Mouse (Mus musculus) heart, postnatal 0 days (tissue): ENCODE data around the gene Pbx3. TPM values are rescaled to one million over a fixed set of nuclear protein-coding genes. Genes with fewer than 3 reads are reported as not detected.

Experiments used
- ATAC-seq: fragments of 200-750 bp; cut with Nextera tagmentation; 2 replicates; pipeline ENCODE4 v1.8.0; 2017; ENCODE audit warnings: low read depth, moderate number of reproducible peaks, moderate library complexity; ENCODE audit not compliant: insufficient read depth
- DNase-seq: peaks from one replicate; pipeline ENCODE4 v3.0.0-alpha.2; 2016; ENCODE audit warnings: low spot score
- H3K27ac ChIP-seq: fragments of 300-500 bp; sonication (generic); 2 replicates; pipeline ENCODE4 v1.5.1; 2014; ENCODE audit warnings: low read depth, mild to moderate bottlenecking
- H3K27me3 ChIP-seq: fragments of 300-500 bp; sonication (generic); 2 replicates; pipeline ENCODE4 v1.6.1; 2014; ENCODE audit warnings: low read length, mixed read lengths; ENCODE audit not compliant: control insufficient read depth, insufficient read depth
- H3K36me3 ChIP-seq: fragments of 300-500 bp; sonication (generic); replicated peaks from 2 replicates; pipeline ENCODE4 v1.6.1; 2014; ENCODE audit warnings: low read length, mixed read lengths; ENCODE audit not compliant: control insufficient read depth, insufficient read depth
- H3K4me1 ChIP-seq: fragments of 300-500 bp; sonication (generic); 2 replicates; pipeline ENCODE4 v1.6.1; 2014; ENCODE audit warnings: antibody characterized with exemption; ENCODE audit not compliant: control insufficient read depth, insufficient read depth
- H3K4me2 ChIP-seq: fragments of 300-500 bp; sonication (generic); 2 replicates; pipeline ENCODE4 v1.6.1; 2014; ENCODE audit warnings: low read depth, mild to moderate bottlenecking, low read length, moderate library complexity
- H3K4me3 ChIP-seq: fragments of 300-500 bp; sonication (generic); 2 replicates; pipeline ENCODE4 v1.5.1; 2014; ENCODE audit warnings: low read depth, low read length
- H3K9ac ChIP-seq: fragments of 300-500 bp; sonication (generic); replicated peaks from 2 replicates; pipeline ENCODE4 v1.6.1; 2014; ENCODE audit warnings: low read depth, low read length, mixed read lengths
- H3K9me3 ChIP-seq: fragments of 300-500 bp; sonication (generic); replicated peaks from 2 replicates; pipeline ENCODE4 v1.6.1; 2016; ENCODE audit warnings: low read length; ENCODE audit not compliant: control insufficient read depth
- CTCF ChIP-seq: IDR thresholded peaks from 2 replicates; pipeline ENCODE4 v1.5.1; 2016; ENCODE audit warnings: antibody characterized with exemption, control low read depth, low read depth
- EP300 ChIP-seq: IDR thresholded peaks from 2 replicates; pipeline ENCODE4 v1.6.1; 2016; ENCODE audit warnings: antibody characterized with exemption, low read depth
- WGBS: fragments of 180-500 bp; shearing (Covaris S2); extraction: QIAGEN DNeasy Blood & Tissue Kit; methylation state at CpG from one replicate; pipeline ENCODE4 v1.1.7; 2014; 5-methylcytosine and 5-hydroxymethylcytosine counted together
- polyA plus RNA-seq: library from polyadenylated mRNA; unstranded; fragments of >200 nt; fragmentation: Nextera tagmentation; extraction: Ambion mirVana; gene quantifications from 2 replicates; pipeline ENCODE4 v1.2.1, GENCODE M21; 2015
- total RNA-seq: library from RNA; depleted of rRNA; stranded (reverse); fragments of >200 nt; gene quantifications from 2 replicates; pipeline ENCODE4 v1.2.3, GENCODE M21; 2014; ENCODE audit warnings: low replicate concordance

Pbx3 gene
- total and polyA plus RNA-seq, 2 experiments from 2014 or later = 11.4 to 34.3 TPM

GRCm38 (mm10) chr2:34193870-34194820, 178.8 kb downstream of the Pbx3 start:
- H3K4me1 ChIP-seq = no peaks in the 10 kb centered on the region
- H3K4me3 ChIP-seq = no peak overlapping the region
- H3K27ac ChIP-seq = no peak overlapping the region
- H3K9me3 ChIP-seq = no peaks in the 10 kb centered on the region
- no peak for DNase-seq
- no peaks in the 10 kb centered on the region for H3K27me3 ChIP-seq
- no peak overlapping the region for H3K4me2 ChIP-seq
- no peaks in the 10 kb centered on the region for H3K36me3 ChIP-seq
- ATAC-seq = no peak
- 66% methylated on average over 8 of the region's 8 CpGs for WGBS
- TF ChIP-seq EP300 (no peak), CTCF (no peak)
- H3K9ac ChIP-seq = no peak overlapping the region

DNA sequence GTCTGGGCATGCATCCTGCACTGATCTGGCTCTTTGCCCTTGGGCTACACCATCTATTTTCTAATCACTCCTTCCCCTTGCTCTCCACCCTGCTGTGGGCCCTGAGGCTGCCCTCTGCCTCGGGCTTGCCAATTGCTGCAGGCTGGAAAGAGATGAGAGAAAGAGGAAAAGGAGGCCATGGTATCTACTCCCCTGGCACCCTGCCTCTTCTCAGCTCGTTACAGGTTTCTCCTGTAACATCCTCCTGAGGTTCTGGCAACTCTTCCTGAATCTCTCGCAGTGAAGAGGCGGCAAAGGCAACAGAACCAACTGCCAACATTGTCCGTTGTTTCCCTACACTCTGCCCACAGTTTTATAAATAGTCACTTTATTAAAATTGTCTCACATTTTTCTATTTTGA, 179.7 kb downstream of the Pbx3 start:
- no peaks in the 10 kb centered on the region for H3K27me3 ChIP-seq
- no peak overlapping the region for H3K4me3 ChIP-seq
- H3K9me3 ChIP-seq = no peaks in the 10 kb centered on the region
- H3K4me2 ChIP-seq = no peak overlapping the region
- no peak overlapping the region for H3K27ac ChIP-seq
- 41% methylated on average over 5 of the region's 5 CpGs for WGBS
- no peaks in the 10 kb centered on the region for H3K36me3 ChIP-seq
- no peak for ATAC-seq
- no peaks in the 10 kb centered on the region for H3K4me1 ChIP-seq
- no peak overlapping the region for H3K9ac ChIP-seq
- no peak for TF ChIP-seq EP300
- TF ChIP-seq CTCF = no peak
- DNase-seq = no peak

DNA sequence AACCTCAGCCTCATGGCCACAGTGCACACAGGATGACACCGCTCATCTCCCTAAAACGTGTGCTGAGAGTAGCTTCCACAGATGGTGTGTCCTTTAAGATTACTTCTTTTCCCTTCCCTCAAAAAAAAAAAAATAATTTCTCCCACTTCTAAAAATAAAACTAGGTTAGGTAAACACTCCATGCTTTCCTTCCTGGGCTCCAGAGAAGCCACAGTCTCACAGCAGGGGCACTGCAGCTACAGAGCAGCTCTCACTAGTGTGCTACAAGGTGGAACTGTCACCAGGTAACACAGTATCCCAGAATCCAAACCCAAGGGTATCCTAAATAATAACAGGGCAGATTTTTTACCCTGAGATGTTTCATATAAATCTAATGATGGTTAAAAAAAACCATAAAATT, 185.6 kb downstream of the Pbx3 start:
- 76% methylated on average over 2 of the region's 2 CpGs for WGBS
- Histone ChIP-seq H3K36me3 (no peaks in the 10 kb centered on the region), H3K4me2 (no peak overlapping the region), H3K9ac (no peak overlapping the region), H3K27ac (no peak overlapping the region), H3K4me3 (no peak overlapping the region), H3K9me3 (no peaks in the 10 kb centered on the region), H3K4me1 (no peaks in the 10 kb centered on the region), H3K27me3 (no peaks in the 10 kb centered on the region)
- DNase-seq (no peak), ATAC-seq (no peak)
- TF ChIP-seq EP300 (no peak), CTCF (no peak)

DNA sequence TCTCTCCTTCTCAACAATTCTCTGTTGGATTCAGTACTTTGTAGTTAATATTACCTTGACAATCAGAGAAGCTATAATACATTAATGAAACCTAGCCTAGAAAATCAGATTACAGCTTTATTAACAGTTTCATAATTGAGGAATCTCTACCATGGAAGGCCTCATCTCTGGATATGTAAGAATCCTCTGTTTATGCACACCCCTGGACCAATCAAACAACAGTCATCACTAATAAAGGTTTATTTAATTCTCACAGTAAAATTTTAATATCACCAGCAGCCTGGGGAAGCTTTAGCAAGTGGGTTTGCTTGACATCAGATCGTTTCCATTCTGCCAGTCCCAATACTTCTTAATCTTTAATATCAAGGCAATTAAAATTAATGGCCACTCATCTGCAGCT, 191.3 kb downstream of the Pbx3 start:
- TF ChIP-seq CTCF (no peak), EP300 (no peak)
- DNase-seq (no peak), ATAC-seq (no peak)
- Histone ChIP-seq H3K4me3 (no peak overlapping the region), H3K27me3 (no peaks in the 10 kb centered on the region), H3K36me3 (peaks cover 7% of the 10 kb centered on the region), H3K4me2 (no peak overlapping the region), H3K9ac (no peak overlapping the region), H3K27ac (no peak overlapping the region), H3K4me1 (no peaks in the 10 kb centered on the region), H3K9me3 (no peaks in the 10 kb centered on the region)
- WGBS = 76% methylated on average over 1 of the region's 1 CpGs

DNA sequence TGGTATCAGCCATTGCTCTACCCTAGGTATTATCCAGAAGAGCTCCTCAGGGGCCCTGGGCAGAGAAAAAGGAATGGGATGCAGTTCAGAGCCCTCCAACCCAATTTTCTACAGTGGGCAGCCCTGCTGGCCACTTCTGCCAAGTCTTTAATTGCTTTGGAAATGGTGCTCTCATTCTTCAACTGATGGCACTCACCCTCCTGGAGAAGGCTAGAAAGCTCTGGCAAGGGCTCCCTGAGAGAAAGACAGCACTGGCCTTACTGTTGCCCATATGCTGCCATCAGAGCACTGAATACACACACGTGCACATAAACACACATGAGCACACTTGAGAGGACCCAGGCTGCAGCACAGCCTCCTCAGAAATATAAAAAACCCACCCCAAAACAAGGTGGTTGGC, 193.6 kb downstream of the Pbx3 start:
- Histone ChIP-seq H3K4me1 (no peaks in the 10 kb centered on the region), H3K36me3 (peaks cover 7% of the 10 kb centered on the region), H3K9ac (no peak overlapping the region), H3K4me3 (no peak overlapping the region), H3K9me3 (no peaks in the 10 kb centered on the region), H3K27ac (no peak overlapping the region), H3K27me3 (no peaks in the 10 kb centered on the region), H3K4me2 (no peak overlapping the region)
- 68% methylated on average over 1 of the region's 1 CpGs for WGBS
- TF ChIP-seq EP300 (no peak), CTCF (no peak)
- DNase-seq (no peak), ATAC-seq (no peak)

- Histone ChIP-seq H3K27me3 (no peaks in the 10 kb centered on the region), H3K4me3 (no peak overlapping the region), H3K9ac (no peak overlapping the region), H3K9me3 (no peaks in the 10 kb centered on the region), H3K36me3 (peaks cover 7% of the 10 kb centered on the region), H3K27ac (no peak overlapping the region), H3K4me2 (no peak overlapping the region), H3K4me1 (no peaks in the 10 kb centered on the region)
- ATAC-seq = no peak
- no peak for TF ChIP-seq EP300
- no peak for TF ChIP-seq CTCF
- no peak for DNase-seq
Observed at GRCm38 (mm10) chr2:34178653-34179052, 194.3 kb downstream of the Pbx3 start.
